14 mouse cellular contexts compared by ENCODE assay signal in the genomic region with DNA sequence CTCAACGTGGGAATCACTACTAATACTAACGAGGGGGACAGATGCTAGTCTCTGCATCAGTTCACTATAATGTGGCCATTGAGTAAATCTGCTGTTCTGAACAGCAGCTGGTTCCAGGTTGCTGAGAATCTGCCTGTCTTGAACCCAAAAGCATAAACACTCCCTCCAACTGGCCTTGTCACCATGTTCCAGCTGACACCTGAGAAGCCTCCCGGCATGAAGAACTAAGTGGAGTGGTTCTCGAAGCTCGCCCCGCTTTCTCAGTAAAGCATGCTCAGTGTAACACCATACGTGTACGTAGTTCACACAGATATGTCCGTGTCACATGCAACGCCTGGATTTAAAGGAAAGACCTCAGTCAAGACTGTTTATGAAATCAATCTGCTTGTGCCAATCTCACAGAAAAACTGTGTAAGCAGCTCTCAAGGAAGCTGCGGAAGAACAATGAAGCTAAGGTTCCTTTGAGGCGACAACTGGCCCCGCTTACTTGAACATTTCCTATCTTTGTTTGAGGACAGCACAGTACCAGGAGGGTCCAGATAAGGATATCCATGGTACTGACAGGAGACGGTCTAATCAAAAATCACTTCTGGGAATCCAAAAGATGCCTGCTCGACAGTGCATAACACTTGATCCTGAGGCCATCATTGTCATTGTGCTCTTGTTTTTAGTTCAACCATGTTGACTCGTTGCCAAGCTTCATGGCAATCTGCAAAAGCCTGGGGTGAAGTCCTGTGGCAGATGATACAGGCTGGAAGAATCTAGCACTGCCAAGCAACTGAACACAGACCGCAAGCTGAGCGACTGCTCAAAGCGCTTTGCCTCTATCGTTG.
DNase-seq lines count a peak whose midpoint lies in the region; ATAC-seq and TF ChIP-seq lines count a peak whose summit lies in the region.
"Had no signal": no experiment of that assay in that cellular context is flagged by ENCODE, and none has a peak within 500 bp of the region (broad histone marks: within the 10 kb centered on the region; RNA-seq: fewer than 3 reads in every experiment).

No protein-coding gene starts in this region.

- TF ChIP-seq CTCF in forebrain, postnatal 0 days (IDR thresholded peaks at IDR 0.05; ENCODE audit: low read depth): no peak

- H3K36me3 ChIP-seq in embryonic facial prominence, embryonic 15.5 days: no peaks in the 10 kb centered on the region
- H3K36me3 ChIP-seq in forebrain, embryonic 13.5 days (ENCODE audit: poor library complexity, severe bottlenecking): no peaks in the 10 kb centered on the region
- no peaks in the 10 kb centered on the region for H3K36me3 ChIP-seq in forebrain, postnatal 0 days (ENCODE audit: insufficient read depth)
- H3K36me3 ChIP-seq: embryonic facial prominence, embryonic 12.5 days; heart, embryonic 15.5 days; intestine, embryonic 15.5 days; limb, embryonic 15.5 days; neural tube, embryonic 12.5 days had no signal

- H3K27ac ChIP-seq in embryonic facial prominence, embryonic 15.5 days (replicated peaks): peak overlapping the region; percentile 18; the same call in 1 of the 2 replicates
- H3K27ac ChIP-seq in forebrain, embryonic 13.5 days: no peak overlapping the region
- no peak overlapping the region for H3K27ac ChIP-seq in forebrain, postnatal 0 days (ENCODE audit: low read depth, low read length)
- H3K27ac ChIP-seq: embryonic facial prominence, embryonic 12.5 days; heart, embryonic 15.5 days; intestine, embryonic 15.5 days; limb, embryonic 15.5 days; neural tube, embryonic 12.5 days had no signal

- H3K4me2 ChIP-seq in embryonic facial prominence, embryonic 15.5 days (replicated peaks): no peak overlapping the region
- no peak overlapping the region for H3K4me2 ChIP-seq in forebrain, embryonic 13.5 days
- no peak overlapping the region for H3K4me2 ChIP-seq in forebrain, postnatal 0 days (ENCODE audit: low read depth)
- H3K4me2 ChIP-seq: embryonic facial prominence, embryonic 12.5 days; heart, embryonic 15.5 days; intestine, embryonic 15.5 days; limb, embryonic 15.5 days; midbrain, embryonic 11.5 days; neural tube, embryonic 12.5 days had no signal

- H3K27me3 ChIP-seq in embryonic facial prominence, embryonic 15.5 days: no peaks in the 10 kb centered on the region
- H3K27me3 ChIP-seq in forebrain, embryonic 13.5 days: peaks cover 6% of the 10 kb centered on the region; the same call in 1 of the 2 replicates
- H3K27me3 ChIP-seq in forebrain, postnatal 0 days (ENCODE audit: insufficient read depth, low read length): no peaks in the 10 kb centered on the region
- H3K27me3 ChIP-seq: embryonic facial prominence, embryonic 12.5 days; heart, embryonic 15.5 days; intestine, embryonic 15.5 days; limb, embryonic 15.5 days; neural tube, embryonic 12.5 days had no signal

- no peak overlapping the region for H3K9ac ChIP-seq in embryonic facial prominence, embryonic 15.5 days
- no peak overlapping the region for H3K9ac ChIP-seq in forebrain, embryonic 13.5 days
- no peak overlapping the region for H3K9ac ChIP-seq in forebrain, postnatal 0 days
- H3K9ac ChIP-seq: embryonic facial prominence, embryonic 12.5 days; heart, embryonic 15.5 days; intestine, embryonic 15.5 days; limb, embryonic 15.5 days; neural tube, embryonic 12.5 days had no signal

- peak; percentile 43; the same call in 1 of the 2 replicates for ATAC-seq in embryonic facial prominence, embryonic 15.5 days (ENCODE audit: insufficient number of reproducible peaks, low FRiP score, low TSS enrichment, low read depth)
- no peak for ATAC-seq in forebrain, embryonic 13.5 days
- ATAC-seq in forebrain, postnatal 0 days: no peak
- ATAC-seq: intestine, embryonic 15.5 days had no signal

- no peaks in the 10 kb centered on the region for H3K9me3 ChIP-seq in embryonic facial prominence, embryonic 15.5 days (replicated peaks)
- no peaks in the 10 kb centered on the region for H3K9me3 ChIP-seq in forebrain, embryonic 13.5 days (replicated peaks)
- no peaks in the 10 kb centered on the region for H3K9me3 ChIP-seq in forebrain, postnatal 0 days (ENCODE audit: low read length)
- H3K9me3 ChIP-seq: embryonic facial prominence, embryonic 12.5 days; heart, embryonic 15.5 days; intestine, embryonic 15.5 days; limb, embryonic 15.5 days; neural tube, embryonic 12.5 days had no signal

- peak; percentile 70 for DNase-seq in left cerebral cortex, postnatal 4 days
- no peak for DNase-seq in left cerebral cortex, adult 18-20 months (ENCODE audit: low spot score in 2 of 2)
- DNase-seq in cerebellum, postnatal 25 days: peak; percentile 31 to 68
- DNase-seq in lung, postnatal 36 days: peak; percentile 67
- DNase-seq in forebrain, postnatal 0 days: no peak
- DNase-seq: retina, postnatal 1 day had no signal

- no peak overlapping the region for H3K4me3 ChIP-seq in embryonic facial prominence, embryonic 15.5 days (replicated peaks)
- H3K4me3 ChIP-seq in forebrain, embryonic 13.5 days: no peak overlapping the region
- no peak overlapping the region for H3K4me3 ChIP-seq in forebrain, postnatal 0 days (ENCODE audit: low read depth, low read length)
- H3K4me3 ChIP-seq: embryonic facial prominence, embryonic 12.5 days; heart, embryonic 15.5 days; intestine, embryonic 15.5 days; limb, embryonic 15.5 days; neural tube, embryonic 12.5 days had no signal

- H3K4me1 ChIP-seq in embryonic facial prominence, embryonic 15.5 days: peaks cover 16% of the 10 kb centered on the region; the same call in 1 of the 2 replicates
- H3K4me1 ChIP-seq in forebrain, embryonic 13.5 days: no peaks in the 10 kb centered on the region
- H3K4me1 ChIP-seq in forebrain, postnatal 0 days (ENCODE audit: insufficient read depth): no peaks in the 10 kb centered on the region
- H3K4me1 ChIP-seq: intestine, embryonic 15.5 days; neural tube, embryonic 12.5 days had no signal

- 63% methylated on average over 20 of the region's 20 CpGs for WGBS in embryonic facial prominence, embryonic 15.5 days
- 83% methylated on average over 20 of the region's 20 CpGs for WGBS in forebrain, embryonic 13.5 days
- 79% methylated on average over 20 of the region's 20 CpGs for whole genome bisulfite sequencing in forebrain, postnatal 0 days

- intact Hi-C loops in left cerebral cortex, postnatal 4 days (cut with DNase I): no loop called here

Comparison
In these comparisons a context has a peak if more than half of its experiments do, and no peak if none do; other contexts are left out.
1. DNase-seq: peak in left cerebral cortex, postnatal 4 days (single experiment), cerebellum, postnatal 25 days (2 of 2) and lung, postnatal 36 days (single experiment); none in left cerebral cortex, adult 18-20 months (0 of 2) and forebrain, postnatal 0 days (single experiment).